Mouse (Mus musculus) neural tube, embryonic 13.5 days (tissue): ENCODE data around the gene Hfe2. TPM values are rescaled to one million over a fixed set of nuclear protein-coding genes. Genes with fewer than 3 reads are reported as not detected.

Source experiments
- ATAC-seq: fragments of 200-750 bp; cut with Nextera tagmentation; 2 replicates; pipeline ENCODE4 v1.8.0; 2017; ENCODE audit warnings: low read depth, mild to moderate bottlenecking, moderate TSS enrichment, moderate library complexity
- H3K27ac ChIP-seq: fragments of 300-500 bp; sonication (generic); replicated peaks from 2 replicates; pipeline ENCODE4 v1.5.1; 2015; ENCODE audit warnings: moderate library complexity, mild to moderate bottlenecking, inconsistent platforms
- H3K27me3 ChIP-seq: fragments of 300-500 bp; sonication (generic); 2 replicates; pipeline ENCODE4 v1.6.1; 2015; ENCODE audit warnings: mild to moderate bottlenecking, inconsistent platforms
- H3K36me3 ChIP-seq: fragments of 300-500 bp; sonication (generic); 2 replicates; pipeline ENCODE4 v1.6.1; 2015; ENCODE audit warnings: mild to moderate bottlenecking, inconsistent platforms
- H3K4me1 ChIP-seq: fragments of 300-500 bp; sonication (generic); replicated peaks from 2 replicates; pipeline ENCODE4 v1.6.1; 2015; ENCODE audit warnings: inconsistent platforms
- H3K4me2 ChIP-seq: fragments of 300-500 bp; sonication (generic); 2 replicates; pipeline ENCODE4 v1.6.1; 2015; ENCODE audit warnings: inconsistent platforms, mild to moderate bottlenecking, moderate library complexity
- H3K4me3 ChIP-seq: fragments of 300-500 bp; sonication (generic); 2 replicates; pipeline ENCODE4 v1.5.1; 2015; ENCODE audit warnings: mild to moderate bottlenecking, inconsistent platforms
- H3K9ac ChIP-seq: fragments of 300-500 bp; sonication (generic); 2 replicates; pipeline ENCODE4 v1.6.1; 2015; ENCODE audit warnings: moderate library complexity, mild to moderate bottlenecking, inconsistent platforms
- H3K9me3 ChIP-seq: fragments of 300-500 bp; sonication (generic); 2 replicates; pipeline ENCODE4 v1.6.1; 2016; ENCODE audit warnings: inconsistent platforms
- WGBS: fragments of 180-500 bp; shearing (Covaris S2); methylation state at CpG from one replicate; pipeline ENCODE4 v1.1.7; 2015; 5-methylcytosine and 5-hydroxymethylcytosine counted together
- polyA plus RNA-seq: library from polyadenylated mRNA; unstranded; fragments of >200 nt; fragmentation: Nextera tagmentation; extraction: Ambion mirVana; gene quantifications from 2 replicates; pipeline ENCODE4 v1.2.1, GENCODE M21; 2015

Hfe2 gene
- polyA plus RNA-seq, 1 experiment from 2014 or later: 1.0 TPM

- H3K9ac ChIP-seq: 0 out of 2 replicates have a peak overlapping the region, but pooled peaks have one; percentile 17
- 84% methylated on average over 15 of the region's 15 CpGs for WGBS
- H3K4me3 ChIP-seq: no peak overlapping the region
- H3K9me3 ChIP-seq: no peaks in the 10 kb centered on the region
- peak overlapping the region; percentile 80 for H3K27ac ChIP-seq
- H3K36me3 ChIP-seq: peaks cover 17% of the 10 kb centered on the region
- no peaks in the 10 kb centered on the region for H3K27me3 ChIP-seq
- no peak for ATAC-seq
- peaks cover 60% of the 10 kb centered on the region for H3K4me1 ChIP-seq
- peak overlapping the region; percentile 89 for H3K4me2 ChIP-seq
Measured at GRCm38 (mm10) chr3:96555999-96556614, 31.1 kb downstream of the Hfe2 start.

- ATAC-seq: 0 out of 2 replicates have a peak, but pooled peaks have one; percentile 8
- peaks cover 21% of the 10 kb centered on the region for H3K36me3 ChIP-seq
- peak overlapping the region; percentile 85 for H3K4me3 ChIP-seq
- H3K27me3 ChIP-seq: no peaks in the 10 kb centered on the region
- no peaks in the 10 kb centered on the region for H3K9me3 ChIP-seq
- H3K9ac ChIP-seq: peak overlapping the region; percentile 68
- 14% methylated on average over 22 of the region's 22 CpGs for WGBS
- peaks cover 69% of the 10 kb centered on the region for H3K4me1 ChIP-seq
- H3K27ac ChIP-seq: peak overlapping the region; percentile 85
- peak overlapping the region; percentile 89 for H3K4me2 ChIP-seq
Measured at GRCm38 (mm10) chr3:96556651-96557635, 32.0 kb downstream of the Hfe2 start.

GRCm38 (mm10) chr3:96557694-96558093 is 32.7 kb downstream of the Hfe2 start, which contains the start of gene Txnip:
Gene Txnip (plus strand): TSS chr3:96557957.
- Histone ChIP-seq H3K4me2 (peak within 1 kb of the TSS; percentile 89), H3K27ac (peak within 1 kb of the TSS; percentile 85), H3K36me3 (peaks cover 21% of the 10 kb centered on the region), H3K4me3 (peak within 1 kb of the TSS; percentile 85), H3K27me3 (no peaks in the 10 kb centered on the region), H3K4me1 (peaks cover 73% of the 10 kb centered on the region), H3K9ac (peak within 1 kb of the TSS; percentile 85), H3K9me3 (no peaks in the 10 kb centered on the region)
- ATAC-seq: peak; percentile 99
- under 1% methylated on average over 26 of the region's 26 CpGs for WGBS

- Histone ChIP-seq H3K4me2 (peak overlapping the region; percentile 89), H3K4me3 (peak overlapping the region; percentile 85), H3K4me1 (peaks cover 73% of the 10 kb centered on the region), H3K27me3 (no peaks in the 10 kb centered on the region), H3K9ac (peak overlapping the region; percentile 85), H3K9me3 (no peaks in the 10 kb centered on the region), H3K27ac (peak overlapping the region; percentile 79), H3K36me3 (peaks cover 21% of the 10 kb centered on the region)
- WGBS: 2% methylated on average over 17 of the region's 17 CpGs
- ATAC-seq: peak; percentile 36; the same call in 1 of the 2 replicates
Measured at GRCm38 (mm10) chr3:96558159-96558558, 33.2 kb downstream of the Hfe2 start.

- ATAC-seq: no peak
- peak overlapping the region; percentile 85 for H3K4me3 ChIP-seq
- H3K36me3 ChIP-seq: peaks cover 21% of the 10 kb centered on the region
- H3K27ac ChIP-seq: peak overlapping the region; percentile 79
- H3K9me3 ChIP-seq: no peaks in the 10 kb centered on the region
- no peaks in the 10 kb centered on the region for H3K27me3 ChIP-seq
- WGBS: 33% methylated on average over 10 of the region's 10 CpGs
- peak overlapping the region; percentile 85 for H3K9ac ChIP-seq
- H3K4me2 ChIP-seq: peak overlapping the region; percentile 89
- peaks cover 74% of the 10 kb centered on the region for H3K4me1 ChIP-seq
Measured at GRCm38 (mm10) chr3:96558668-96559196, 33.8 kb downstream of the Hfe2 start.

GRCm38 (mm10) chr3:96559398-96559910 is 34.5 kb downstream of the Hfe2 start:
- no peaks in the 10 kb centered on the region for H3K27me3 ChIP-seq
- H3K27ac ChIP-seq: 0 out of 2 replicates have a peak overlapping the region, but pooled peaks have one; percentile 79
- peak overlapping the region; percentile 85 for H3K4me3 ChIP-seq
- H3K4me2 ChIP-seq: peak overlapping the region; percentile 89
- peaks cover 21% of the 10 kb centered on the region for H3K36me3 ChIP-seq
- no peaks in the 10 kb centered on the region for H3K9me3 ChIP-seq
- peaks cover 77% of the 10 kb centered on the region for H3K4me1 ChIP-seq
- WGBS: 85% methylated on average over 12 of the region's 12 CpGs
- no peak for ATAC-seq
- peak overlapping the region; percentile 85 for H3K9ac ChIP-seq

GRCm38 (mm10) chr3:96559911-96560850 is 35.2 kb downstream of the Hfe2 start:
- peaks cover 70% of the 10 kb centered on the region for H3K4me1 ChIP-seq
- H3K9me3 ChIP-seq: no peaks in the 10 kb centered on the region
- peak overlapping the region; percentile 89 for H3K4me2 ChIP-seq
- no peak for ATAC-seq
- peaks cover 21% of the 10 kb centered on the region for H3K36me3 ChIP-seq
- H3K27me3 ChIP-seq: no peaks in the 10 kb centered on the region
- WGBS: 86% methylated on average over 23 of the region's 23 CpGs
- peak overlapping the region; percentile 59 for H3K27ac ChIP-seq
- H3K4me3 ChIP-seq: peak overlapping the region; percentile 85
- H3K9ac ChIP-seq: peak overlapping the region; percentile 85

GRCm38 (mm10) chr3:96560881-96561668 is 36.1 kb downstream of the Hfe2 start:
- Histone ChIP-seq H3K4me1 (peaks cover 61% of the 10 kb centered on the region), H3K9me3 (no peaks in the 10 kb centered on the region), H3K27ac (peak overlapping the region; percentile 59), H3K4me3 (peak overlapping the region; percentile 85), H3K27me3 (no peaks in the 10 kb centered on the region), H3K36me3 (peaks cover 21% of the 10 kb centered on the region), H3K4me2 (peak overlapping the region; percentile 89), H3K9ac (peak overlapping the region; percentile 85; the same call in 1 of the 2 replicates)
- 74% methylated on average over 9 of the region's 9 CpGs for WGBS
- no peak for ATAC-seq

- H3K9ac ChIP-seq: no peak overlapping the region
- no peak for ATAC-seq
Measured at GRCm38 (mm10) chr3:96561946-96562681, 37.1 kb downstream of the Hfe2 start.

GRCm38 (mm10) chr3:96563267-96563666 is 38.3 kb downstream of the Hfe2 start:
- Histone ChIP-seq H3K4me1 (peaks cover 49% of the 10 kb centered on the region), H3K4me3 (no peak overlapping the region), H3K27me3 (no peaks in the 10 kb centered on the region), H3K9me3 (no peaks in the 10 kb centered on the region), H3K9ac (no peak overlapping the region), H3K27ac (no peak overlapping the region), H3K36me3 (peaks cover 21% of the 10 kb centered on the region), H3K4me2 (no peak overlapping the region)
- 94% methylated on average over 8 of the region's 8 CpGs for WGBS
- ATAC-seq: no peak

More at GRCm38 (mm10) chr3:96561946-96562681, 37.1 kb downstream of the Hfe2 start:
- Histone ChIP-seq H3K36me3 (peaks cover 21% of the 10 kb centered on the region), H3K27ac (0 out of 2 replicates have a peak overlapping the region, but pooled peaks have one; percentile 9), H3K4me3 (peak overlapping the region; percentile 85; the same call in 1 of the 2 replicates), H3K9me3 (no peaks in the 10 kb centered on the region), H3K4me2 (peak overlapping the region; percentile 89), H3K4me1 (peaks cover 51% of the 10 kb centered on the region), H3K27me3 (no peaks in the 10 kb centered on the region)
- WGBS: 51% methylated on average over 10 of the region's 10 CpGs
